Mouse (Mus musculus) E14TG2a.4 (cell line): ENCODE data around the gene Tbx5.

ENCODE experiments used
- CTCF ChIP-seq: conservative IDR thresholded peaks from 2 replicates; pipeline ENCODE4 v1.5.1; 2014; ENCODE audit warnings: low read length
- POU5F1 ChIP-seq: IDR thresholded peaks from 2 replicates; pipeline ENCODE4 v1.6.1; 2014; ENCODE audit warnings: low read length, borderline replicate concordance

GRCm38 (mm10) chr5:119797580-119798150, 34.8 kb upstream of the Tbx5 start:
- no peak for TF ChIP-seq CTCF
- no peak for TF ChIP-seq POU5F1
